Mouse (Mus musculus) forebrain, postnatal 0 days (tissue): Measurements from ENCODE around the gene 4930453N24Rik. TPM values are rescaled to one million over a fixed set of nuclear protein-coding genes. Genes with fewer than 3 reads are reported as not detected.

Source experiments
- ATAC-seq: fragments of 200-750 bp; cut with Nextera tagmentation; 2 replicates; pipeline ENCODE4 v1.8.0; 2017; ENCODE audit warnings: mild to moderate bottlenecking, moderate library complexity
- DNase-seq: peaks from one replicate; pipeline ENCODE4 v3.0.0-alpha.2; 2015
- H3K27ac ChIP-seq: fragments of 300-500 bp; sonication (generic); 2 replicates; pipeline ENCODE4 v1.5.1; 2014; ENCODE audit warnings: low read depth, mild to moderate bottlenecking, antibody characterized with exemption, low read length, moderate library complexity, mixed read lengths
- H3K27me3 ChIP-seq: fragments of 300-500 bp; sonication (generic); 2 replicates; pipeline ENCODE4 v1.6.1; 2014; ENCODE audit warnings: mild to moderate bottlenecking, low read length, mixed read lengths; ENCODE audit not compliant: insufficient read depth
- H3K36me3 ChIP-seq: fragments of 300-500 bp; sonication (generic); 2 replicates; pipeline ENCODE4 v1.6.1; 2014; ENCODE audit warnings: mild to moderate bottlenecking, moderate library complexity; ENCODE audit not compliant: insufficient read depth
- H3K4me1 ChIP-seq: fragments of 300-500 bp; sonication (generic); 2 replicates; pipeline ENCODE4 v1.6.1; 2014; ENCODE audit warnings: antibody characterized with exemption; ENCODE audit not compliant: insufficient read depth
- H3K4me2 ChIP-seq: fragments of 300-500 bp; sonication (generic); 2 replicates; pipeline ENCODE4 v1.6.1; 2014; ENCODE audit warnings: low read depth, mild to moderate bottlenecking, moderate library complexity
- H3K4me3 ChIP-seq: fragments of 300-500 bp; sonication (generic); 2 replicates; pipeline ENCODE4 v1.5.1; 2014; ENCODE audit warnings: low read depth, low read length, mixed read lengths
- H3K9ac ChIP-seq: fragments of 300-500 bp; sonication (generic); 2 replicates; pipeline ENCODE4 v1.6.1; 2014; ENCODE audit warnings: mild to moderate bottlenecking
- H3K9me3 ChIP-seq: fragments of 300-500 bp; sonication (generic); 2 replicates; pipeline ENCODE4 v1.6.1; 2016; ENCODE audit warnings: low read length
- CTCF ChIP-seq: sonication (generic); IDR thresholded peaks from 2 replicates; pipeline ENCODE4 v1.5.1; 2016; ENCODE audit warnings: antibody characterized with exemption, control low read depth, low read depth
- WGBS: fragments of 180-500 bp; shearing (Covaris S2); extraction: QIAGEN DNeasy Blood & Tissue Kit; methylation state at CpG from one replicate; pipeline ENCODE4 v1.1.7; 2014; 5-methylcytosine and 5-hydroxymethylcytosine counted together
- polyA plus RNA-seq: library from polyadenylated mRNA; unstranded; fragments of >200 nt; fragmentation: Nextera tagmentation; extraction: Ambion mirVana; gene quantifications from 2 replicates; pipeline ENCODE4 v1.2.1, GENCODE M21; 2015
- total RNA-seq: library from RNA; depleted of rRNA; stranded (reverse); fragments of >200 nt; gene quantifications from 2 replicates; pipeline ENCODE4 v1.2.3, GENCODE M21; 2014

Gene 4930453N24Rik
- total and polyA plus RNA-seq, 2 experiments from 2014 or later = 18.2 to 24.8 TPM

DNA sequence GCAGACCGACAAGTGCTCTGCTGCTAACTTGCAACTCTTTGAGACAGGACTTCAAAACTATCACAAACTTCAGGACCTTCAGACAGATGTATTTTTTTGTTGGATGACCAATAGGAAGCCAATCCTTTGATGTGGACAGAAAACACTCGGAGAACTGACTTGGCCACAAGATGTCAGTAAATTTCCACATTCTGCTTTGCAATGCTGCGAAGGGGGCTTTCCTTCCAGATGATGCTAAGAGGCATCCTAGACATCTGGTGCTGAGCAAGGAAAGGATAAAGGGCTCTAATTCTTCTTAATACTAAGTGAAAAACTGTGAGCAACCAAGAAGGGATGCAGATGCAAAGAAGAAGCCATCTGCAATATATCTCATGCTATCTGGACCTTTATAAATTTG is 16.2 kb downstream of the 4930453N24Rik start:
- Histone ChIP-seq H3K4me1 (no peaks in the 10 kb centered on the region), H3K4me3 (no peak overlapping the region), H3K27me3 (no peaks in the 10 kb centered on the region), H3K36me3 (no peaks in the 10 kb centered on the region), H3K27ac (no peak overlapping the region), H3K9me3 (no peaks in the 10 kb centered on the region), H3K4me2 (no peak overlapping the region), H3K9ac (no peak overlapping the region)
- TF ChIP-seq CTCF = peak; percentile 72
- DNase-seq (peak; percentile 67), ATAC-seq (peak; percentile 64)
- 45% methylated on average over 3 of the region's 3 CpGs for WGBS

DNA sequence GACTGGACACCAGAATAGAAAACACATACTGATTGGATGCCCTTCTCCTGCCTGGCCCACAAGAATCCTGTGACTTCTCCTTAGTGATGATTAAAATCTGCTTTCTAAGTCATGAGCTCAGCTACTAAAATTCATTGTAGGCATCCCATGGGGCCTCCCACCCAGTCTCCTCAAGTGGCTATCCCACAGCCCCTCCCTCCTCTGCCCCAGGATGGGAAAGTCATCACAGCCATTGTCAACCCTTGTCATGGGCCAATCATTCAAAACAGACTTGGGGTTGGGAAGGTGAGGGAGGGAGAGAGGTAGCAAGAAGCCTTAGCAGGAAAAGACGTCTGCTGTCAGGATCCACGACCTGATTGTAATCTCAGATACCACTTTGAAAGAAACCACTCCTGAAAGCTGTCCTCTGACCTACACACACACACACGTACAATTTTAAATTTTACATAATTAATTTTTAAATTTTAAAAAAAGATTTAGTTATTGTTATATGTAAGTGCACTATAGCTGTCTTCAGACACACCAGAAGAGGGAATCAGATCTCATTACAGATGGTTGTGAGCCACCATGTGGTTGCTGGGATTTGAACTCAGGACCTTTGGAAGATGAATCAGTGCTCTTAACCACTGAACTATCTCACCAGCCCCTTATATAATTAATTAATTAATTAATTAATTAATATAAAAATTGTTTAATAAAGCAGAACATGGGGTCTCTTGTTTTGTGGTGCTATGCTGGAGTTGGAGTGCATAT is 16.8 kb downstream of the 4930453N24Rik start:
- 68% methylated on average over 3 of the region's 3 CpGs for WGBS
- Histone ChIP-seq H3K27me3 (no peaks in the 10 kb centered on the region), H3K36me3 (no peaks in the 10 kb centered on the region), H3K4me1 (no peaks in the 10 kb centered on the region), H3K4me2 (no peak overlapping the region), H3K9me3 (no peaks in the 10 kb centered on the region), H3K27ac (no peak overlapping the region), H3K9ac (no peak overlapping the region), H3K4me3 (no peak overlapping the region)
- no peak for DNase-seq
- no peak for TF ChIP-seq CTCF
- no peak for ATAC-seq

DNA sequence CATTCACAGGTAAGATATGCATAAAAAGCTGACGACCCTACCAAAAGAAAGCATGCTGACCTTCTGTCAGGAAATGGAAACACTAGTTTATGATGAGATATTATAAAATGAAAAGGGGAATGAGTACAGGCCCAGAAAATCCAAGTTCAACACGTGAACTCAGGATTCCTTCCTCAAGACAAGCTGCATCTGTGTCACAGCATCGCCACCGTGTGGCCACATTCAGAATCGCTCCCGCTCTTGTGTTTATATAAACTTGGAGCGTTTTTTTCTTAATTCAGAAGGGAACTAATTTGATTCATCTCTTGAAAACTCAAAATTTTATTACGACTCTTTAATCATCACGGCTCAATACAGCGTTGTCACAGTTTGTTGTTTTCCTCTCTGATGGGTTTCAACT is 22.7 kb downstream of the 4930453N24Rik start:
- H3K4me1 ChIP-seq = no peaks in the 10 kb centered on the region
- DNase-seq (peak; percentile 94), ATAC-seq (peak; percentile 74; the same call in 1 of the 2 replicates)
- no peak overlapping the region for H3K27ac ChIP-seq
- peak; percentile 96 for TF ChIP-seq CTCF
- no peak overlapping the region for H3K4me2 ChIP-seq
- no peaks in the 10 kb centered on the region for H3K36me3 ChIP-seq
- 7% methylated on average over 10 of the region's 10 CpGs for WGBS
- no peak overlapping the region for H3K4me3 ChIP-seq
- H3K9ac ChIP-seq = no peak overlapping the region
- no peaks in the 10 kb centered on the region for H3K9me3 ChIP-seq
- no peaks in the 10 kb centered on the region for H3K27me3 ChIP-seq

DNA sequence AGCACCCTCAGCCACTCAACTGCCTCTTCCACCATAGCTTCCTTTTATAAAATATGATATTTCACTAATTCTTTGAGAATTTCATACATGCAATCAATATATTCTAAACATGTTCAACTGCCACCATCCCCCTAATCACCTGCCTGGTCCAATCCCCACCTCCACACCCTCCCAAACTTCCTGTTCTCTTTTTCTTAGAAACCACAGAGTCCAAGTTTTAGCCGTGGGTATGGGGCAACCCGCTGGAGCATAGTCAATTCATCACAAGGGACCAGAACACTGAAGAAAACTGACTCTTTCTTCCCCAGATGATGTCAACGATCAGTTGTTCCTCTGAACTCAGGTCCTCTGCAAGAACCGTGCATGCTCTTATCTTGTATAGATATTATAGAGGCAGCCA is 25.9 kb downstream of the 4930453N24Rik start:
- no peak overlapping the region for H3K4me3 ChIP-seq
- DNase-seq (no peak), ATAC-seq (no peak)
- no peaks in the 10 kb centered on the region for H3K4me1 ChIP-seq
- H3K27me3 ChIP-seq = no peaks in the 10 kb centered on the region
- WGBS = 94% methylated on average over 4 of the region's 4 CpGs
- H3K9me3 ChIP-seq = no peaks in the 10 kb centered on the region
- H3K27ac ChIP-seq = no peak overlapping the region
- H3K4me2 ChIP-seq = no peak overlapping the region
- TF ChIP-seq CTCF = no peak
- no peak overlapping the region for H3K9ac ChIP-seq
- no peaks in the 10 kb centered on the region for H3K36me3 ChIP-seq

DNA sequence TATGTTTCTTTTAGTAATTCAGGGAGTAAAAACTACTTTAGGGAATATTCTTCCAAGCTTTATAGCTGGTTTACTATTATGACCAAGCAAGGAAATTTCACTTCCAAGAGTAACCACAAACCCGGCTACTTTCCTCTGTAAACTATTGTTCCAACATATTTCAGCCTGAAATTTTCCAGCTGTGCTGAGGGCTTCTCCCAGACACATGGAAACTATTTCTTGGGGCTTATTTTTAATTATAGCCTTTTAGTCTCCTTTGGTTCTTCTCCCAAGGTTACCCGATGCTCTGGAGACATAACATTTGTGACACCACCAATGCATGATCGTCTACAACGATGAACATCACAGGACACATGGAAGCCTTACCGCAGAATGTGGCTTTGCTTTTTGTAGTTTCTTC is 33.7 kb downstream of the 4930453N24Rik start:
- Histone ChIP-seq H3K4me1 (no peaks in the 10 kb centered on the region), H3K4me2 (no peak overlapping the region), H3K27ac (no peak overlapping the region), H3K27me3 (no peaks in the 10 kb centered on the region), H3K4me3 (no peak overlapping the region), H3K36me3 (no peaks in the 10 kb centered on the region), H3K9me3 (no peaks in the 10 kb centered on the region), H3K9ac (no peak overlapping the region)
- 94% methylated on average over 5 of the region's 5 CpGs for WGBS
- ATAC-seq (no peak), DNase-seq (no peak)
- TF ChIP-seq CTCF = no peak

DNA sequence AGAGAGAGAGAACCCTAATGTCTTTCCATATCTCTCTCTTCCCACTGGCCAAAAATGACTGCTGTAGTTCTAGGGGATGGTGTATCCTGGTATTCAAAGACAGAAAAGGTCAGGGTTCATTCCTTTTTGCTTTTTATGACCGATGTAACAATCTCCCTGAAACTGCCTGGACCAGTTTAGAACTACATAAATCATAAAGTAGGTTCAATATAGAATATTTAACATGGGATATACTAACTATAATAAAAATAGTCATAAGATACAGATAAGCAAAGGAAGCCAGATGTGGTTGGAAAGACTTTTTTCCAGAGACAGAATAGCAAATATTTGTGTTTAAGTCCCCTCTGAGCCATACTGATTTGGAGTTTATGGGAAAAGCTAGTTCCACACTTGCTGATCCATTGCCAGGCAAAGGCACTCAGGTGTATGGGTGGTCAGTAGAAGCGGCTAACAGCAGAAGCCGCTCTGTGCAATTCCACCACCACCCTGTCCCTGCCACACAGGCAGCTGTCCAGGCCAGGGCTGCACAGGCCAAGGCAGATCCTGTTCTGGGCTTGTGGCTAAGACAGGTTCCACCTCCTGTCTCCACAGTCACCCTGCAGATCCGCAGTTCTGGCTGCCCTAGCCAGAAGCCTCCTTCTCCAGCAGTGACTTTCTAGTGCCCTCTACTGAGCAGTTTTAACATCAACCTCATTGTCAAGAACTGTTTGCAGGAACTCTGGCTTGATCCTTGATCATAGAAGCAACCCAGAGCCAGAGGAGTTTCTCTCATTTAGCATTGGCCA is 47.5 kb downstream of the 4930453N24Rik start:
- peak; percentile 93 for TF ChIP-seq CTCF
- Histone ChIP-seq H3K4me1 (0 out of 2 replicates have a peak, but pooled peaks cover 3% of the 10 kb centered on the region), H3K4me3 (no peak overlapping the region), H3K27me3 (no peaks in the 10 kb centered on the region), H3K27ac (no peak overlapping the region), H3K9ac (no peak overlapping the region), H3K4me2 (no peak overlapping the region), H3K9me3 (no peaks in the 10 kb centered on the region), H3K36me3 (no peaks in the 10 kb centered on the region)
- DNase-seq (peak; percentile 85), ATAC-seq (peak; percentile 91)
- 44% methylated on average over 4 of the region's 4 CpGs for WGBS

DNA sequence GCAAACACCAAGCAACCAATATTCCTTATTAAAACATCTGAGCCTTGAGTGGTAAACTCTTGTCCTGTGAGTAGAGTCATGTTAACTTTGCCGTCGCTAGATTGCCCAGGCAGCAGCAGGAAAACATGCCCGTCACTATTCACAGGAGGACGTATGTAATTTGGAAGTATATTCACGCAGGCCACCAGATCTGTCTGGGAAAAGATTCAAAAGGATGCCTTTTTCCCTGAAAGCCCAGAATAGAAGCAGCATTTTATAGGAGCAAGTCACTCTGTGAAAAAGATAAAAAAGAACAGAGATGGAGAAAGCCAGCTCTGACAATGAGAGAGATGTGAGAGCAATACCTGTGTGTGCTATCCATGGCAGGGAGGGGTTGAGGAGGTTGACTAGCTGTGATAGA is 49.4 kb downstream of the 4930453N24Rik start:
- H3K27me3 ChIP-seq = no peaks in the 10 kb centered on the region
- ATAC-seq (no peak), DNase-seq (peak; percentile 45)
- H3K4me3 ChIP-seq = no peak overlapping the region
- 41% methylated on average over 5 of the region's 5 CpGs for WGBS
- H3K4me1 ChIP-seq = 0 out of 2 replicates have a peak, but pooled peaks cover 3% of the 10 kb centered on the region
- no peaks in the 10 kb centered on the region for H3K9me3 ChIP-seq
- no peak overlapping the region for H3K9ac ChIP-seq
- H3K36me3 ChIP-seq = no peaks in the 10 kb centered on the region
- H3K4me2 ChIP-seq = no peak overlapping the region
- TF ChIP-seq CTCF = no peak
- no peak overlapping the region for H3K27ac ChIP-seq
